Mouse (Mus musculus) embryo, embryonic 11 days (tissue): ENCODE measurements around the gene Soat2.

Experiments
- DNase-seq: peaks from one replicate; pipeline ENCODE4 v3.0.0-alpha.2; 2015

Soat2 gene

GRCm38 (mm10) chr15:102192271-102192812, 42.0 kb downstream of the Soat2 start:
- DNase-seq, result no peak

DNA sequence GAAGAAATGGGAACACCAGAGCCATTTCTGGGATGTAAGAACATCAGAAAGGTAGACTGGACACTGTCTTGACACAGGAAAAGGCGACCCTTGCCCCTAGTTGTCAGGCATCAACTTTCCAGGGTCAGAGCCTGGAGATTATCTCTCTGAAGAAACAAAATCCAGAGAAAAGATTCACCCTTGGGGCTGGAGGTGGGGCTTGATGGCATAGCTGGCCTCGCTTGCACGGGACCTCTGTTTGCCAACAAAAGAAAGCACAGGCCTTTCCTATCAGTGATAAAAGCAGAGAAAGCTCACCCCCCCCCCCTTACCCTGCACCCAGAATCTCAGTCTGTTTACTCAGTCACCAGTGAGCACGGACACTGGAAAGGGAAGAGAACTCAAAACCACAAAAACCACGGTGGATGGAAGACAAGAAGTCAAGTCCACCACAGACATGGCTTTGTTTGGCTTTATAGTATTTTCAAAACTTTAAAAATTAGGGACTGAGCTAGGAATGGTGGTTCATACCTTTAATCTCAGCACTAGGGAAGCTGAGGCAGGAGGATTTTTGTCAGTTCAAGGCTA, 42.6 kb downstream of the Soat2 start:
- DNase-seq, result no peak

DNA sequence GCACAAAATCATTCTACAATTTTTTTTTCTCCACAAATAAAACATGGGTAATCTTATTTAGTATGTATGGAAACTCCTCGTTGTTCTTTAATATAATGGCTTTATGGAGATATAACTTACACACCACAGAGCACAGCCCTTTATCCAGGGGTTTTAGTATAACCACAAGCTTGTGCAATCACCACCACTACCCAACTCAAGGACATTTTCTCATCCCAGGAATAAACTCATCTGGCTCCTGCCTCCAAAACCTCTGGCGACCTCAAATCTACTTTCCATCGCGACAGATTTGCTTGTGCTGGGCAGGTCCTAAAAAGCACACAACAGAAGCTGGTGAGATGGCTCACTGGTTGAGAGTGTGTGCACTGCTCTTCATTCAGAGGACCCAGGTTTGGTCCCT, 43.3 kb downstream of the Soat2 start:
- DNase-seq, result no peak

GRCm38 (mm10) chr15:102194439-102194838, 44.1 kb downstream of the Soat2 start:
- no peak for DNase-seq

DNA sequence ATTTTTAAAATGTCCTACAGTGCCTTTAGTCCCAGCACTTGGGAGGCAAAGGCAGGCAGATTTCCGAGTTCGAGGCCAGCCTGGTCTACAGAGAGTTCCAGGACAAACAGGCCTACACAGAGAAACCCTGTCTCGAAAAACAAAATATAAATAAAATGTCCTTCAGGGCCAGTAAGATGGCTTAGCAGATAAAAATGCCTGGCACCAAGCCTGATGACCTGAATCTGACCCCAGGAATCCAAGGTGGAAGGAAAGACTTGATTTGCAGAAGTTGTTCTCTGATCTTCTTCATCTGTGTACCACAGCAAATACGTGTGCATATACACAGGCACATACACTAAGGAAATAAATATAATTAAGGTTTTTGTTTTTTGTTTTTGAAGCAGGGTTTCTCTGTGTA, 45.0 kb downstream of the Soat2 start:
- no peak for DNase-seq

- DNase-seq, result no peak
These were observed 48.5 kb downstream of the Soat2 start for GRCm38 (mm10) chr15:102198841-102199240.

DNA sequence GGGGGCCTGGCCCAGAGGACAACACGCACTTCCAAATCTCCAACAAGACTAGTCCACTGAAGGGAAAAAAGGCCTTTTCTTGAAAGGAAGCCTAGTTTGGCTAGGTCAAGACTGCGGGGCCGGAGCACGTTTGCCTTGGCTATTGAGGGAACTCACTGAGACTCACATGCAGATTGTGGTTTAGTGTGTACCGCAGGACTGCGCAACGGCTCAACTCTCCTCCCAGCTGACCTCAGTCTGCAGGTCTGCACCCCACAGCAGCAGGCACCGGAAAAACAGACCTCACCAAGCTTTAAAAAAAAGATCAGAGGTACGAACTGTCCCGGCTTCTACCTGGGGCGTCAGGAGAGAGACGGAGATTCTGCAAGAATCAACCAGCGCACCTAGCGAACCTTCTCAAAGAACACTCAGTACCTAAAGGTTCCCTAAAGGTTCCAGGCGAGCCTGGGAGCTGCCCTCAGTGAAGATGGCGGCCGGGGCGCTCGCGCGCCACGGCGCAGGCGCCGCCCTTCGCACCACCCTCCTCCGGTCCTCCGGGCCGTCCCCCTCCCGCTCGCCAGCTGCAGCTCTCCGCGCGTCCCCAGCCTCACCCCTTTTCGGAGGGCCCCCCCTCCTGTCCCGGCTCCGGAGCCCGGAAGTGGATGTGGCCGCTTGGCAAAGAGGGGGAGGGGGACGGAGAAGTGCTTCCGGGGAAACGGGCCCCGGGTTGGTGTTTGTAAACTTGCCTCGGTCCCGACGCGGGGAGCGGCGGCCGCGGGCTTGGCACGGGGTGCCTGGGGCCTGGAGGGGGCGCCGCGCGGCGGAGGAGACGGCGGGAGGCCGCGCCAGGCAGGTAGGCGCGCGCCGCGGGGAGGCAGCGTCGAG, 52.9 kb downstream of the Soat2 start, which contains the start of gene Zfp740:
TSS of gene Zfp740 (plus strand) at position 279 of the 864 bp plus-strand sequence.
- DNase-seq, result peak; percentile 98

GRCm38 (mm10) chr15:102203835-102204381, 53.6 kb downstream of the Soat2 start:
- peak; percentile 86 for DNase-seq

DNA sequence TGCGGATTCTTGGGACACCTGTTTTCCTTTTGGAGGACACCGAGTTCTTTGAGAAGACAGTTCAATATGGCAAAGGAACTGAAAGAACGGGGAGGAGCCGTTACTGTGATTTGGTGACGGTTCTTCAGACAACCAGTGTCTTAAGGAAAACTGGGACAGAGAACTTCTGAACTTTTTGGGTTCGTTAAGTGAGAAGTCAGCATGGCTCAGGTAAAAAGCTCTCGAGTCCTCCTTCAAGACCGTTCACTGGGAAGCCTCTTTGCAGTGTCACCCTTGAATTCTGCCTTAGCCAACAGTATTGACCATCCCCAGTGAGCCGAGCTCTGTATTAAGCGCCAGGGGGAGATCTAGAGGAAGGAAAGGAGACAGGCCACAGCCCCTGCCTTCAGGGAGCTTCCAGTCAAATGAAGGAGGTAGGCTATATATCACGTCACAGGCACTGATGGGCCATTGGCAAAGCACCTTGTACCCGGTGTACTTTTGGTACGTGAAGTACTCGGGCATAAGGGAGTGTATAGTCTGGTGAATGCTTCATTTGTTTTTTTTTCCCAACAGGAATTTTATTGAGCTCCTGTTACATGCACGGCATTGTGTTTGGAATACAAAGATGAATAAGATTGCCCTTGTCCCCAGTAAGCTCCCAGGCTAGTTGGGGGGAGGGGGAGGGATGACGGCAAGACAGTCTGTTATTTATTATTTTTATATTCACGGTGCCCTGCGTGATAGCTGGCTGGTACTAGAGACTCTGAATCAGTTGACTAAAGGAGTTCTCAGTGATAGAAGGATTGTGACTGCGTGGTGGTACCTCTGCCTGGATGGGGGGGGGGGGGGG, 54.6 kb downstream of the Soat2 start, which contains the start of gene Csad:
TSS of gene Csad (minus strand) at position 51 of the 832 bp plus-strand sequence.
- peak; percentile 9 for DNase-seq

DNA sequence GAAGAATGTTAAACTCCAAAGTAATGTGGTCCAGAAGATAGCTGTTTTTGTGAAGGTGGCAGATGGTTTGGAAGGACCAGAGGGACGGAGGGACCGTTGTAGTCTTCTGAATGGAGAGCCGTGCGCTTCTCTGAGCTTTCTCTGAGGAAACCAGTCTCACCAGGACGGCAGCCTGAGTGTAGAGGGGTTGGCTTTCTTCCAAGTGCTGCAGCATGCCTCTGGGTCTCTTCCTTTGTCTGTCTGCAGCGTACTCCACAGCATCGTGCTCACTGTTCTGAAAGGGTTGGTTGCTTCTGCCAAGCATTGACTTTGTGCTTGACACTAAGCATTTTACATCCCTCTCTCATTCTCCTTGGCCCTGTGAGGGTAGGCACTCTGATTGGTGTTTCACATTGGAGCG, 55.5 kb downstream of the Soat2 start:
- no peak for DNase-seq

- no peak for DNase-seq
These were observed 57.0 kb downstream of the Soat2 start for GRCm38 (mm10) chr15:102207351-102207750.

DNA sequence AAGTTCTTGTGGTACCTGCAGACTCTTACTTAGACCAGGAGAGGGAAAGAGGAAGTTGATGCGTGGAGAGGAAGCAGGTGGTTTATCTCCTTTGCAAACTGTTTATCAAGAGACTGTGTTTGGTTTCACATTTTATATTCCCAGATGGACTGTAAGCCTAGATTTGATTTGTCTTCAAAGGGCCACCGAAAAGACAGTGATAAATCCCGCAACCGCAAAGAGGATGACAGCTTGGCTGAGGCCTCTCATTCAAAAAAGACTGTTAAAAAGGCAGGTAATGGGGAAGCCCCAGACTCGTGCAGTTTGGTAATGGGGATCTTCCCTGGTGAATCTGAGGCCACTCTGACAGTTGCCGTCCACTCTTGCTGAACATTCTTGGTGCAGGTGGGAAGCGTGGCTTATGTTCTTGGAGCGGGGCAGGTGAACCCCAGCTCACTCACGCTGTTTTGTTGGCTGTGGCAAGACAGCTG, 57.8 kb downstream of the Soat2 start:
- no peak for DNase-seq

DNA sequence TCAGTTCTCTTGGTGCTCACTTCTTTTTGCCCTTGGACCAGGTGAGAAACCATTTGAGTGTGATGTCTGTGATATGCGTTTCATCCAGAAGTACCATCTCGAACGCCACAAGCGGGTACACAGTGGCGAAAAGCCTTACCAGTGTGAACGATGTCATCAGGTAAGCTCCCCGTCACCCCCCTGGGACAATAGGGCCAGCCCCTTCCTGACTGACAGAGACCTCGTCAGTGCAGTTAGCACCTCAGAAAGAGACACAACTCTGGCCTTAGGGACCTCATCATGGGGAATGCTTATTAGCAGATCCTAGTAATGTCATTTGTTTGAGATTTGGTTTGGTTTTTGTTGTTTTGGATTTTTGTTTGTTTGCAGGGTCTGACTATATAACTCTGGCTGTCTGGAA, 58.8 kb downstream of the Soat2 start:
- DNase-seq, result no peak

DNA sequence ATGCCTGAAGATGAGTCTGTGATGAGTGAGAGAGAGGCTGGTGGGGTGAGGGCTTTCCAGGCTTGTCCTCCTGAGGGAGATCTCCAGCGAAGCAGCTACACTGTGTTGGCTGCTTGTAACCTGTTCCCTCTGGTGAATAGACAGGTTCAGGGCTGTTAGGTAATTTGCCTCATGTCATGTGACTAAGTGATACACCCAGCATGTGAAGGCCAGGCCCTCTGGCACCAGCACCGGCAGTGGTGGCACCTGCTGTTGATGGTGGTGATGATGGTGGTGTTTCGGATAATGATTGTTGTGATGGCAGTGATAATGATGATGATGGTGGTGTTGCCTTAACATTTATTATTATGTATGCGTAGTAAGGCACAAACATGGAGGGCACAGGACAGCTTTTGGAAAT, 60.5 kb downstream of the Soat2 start:
- no peak for DNase-seq

DNA sequence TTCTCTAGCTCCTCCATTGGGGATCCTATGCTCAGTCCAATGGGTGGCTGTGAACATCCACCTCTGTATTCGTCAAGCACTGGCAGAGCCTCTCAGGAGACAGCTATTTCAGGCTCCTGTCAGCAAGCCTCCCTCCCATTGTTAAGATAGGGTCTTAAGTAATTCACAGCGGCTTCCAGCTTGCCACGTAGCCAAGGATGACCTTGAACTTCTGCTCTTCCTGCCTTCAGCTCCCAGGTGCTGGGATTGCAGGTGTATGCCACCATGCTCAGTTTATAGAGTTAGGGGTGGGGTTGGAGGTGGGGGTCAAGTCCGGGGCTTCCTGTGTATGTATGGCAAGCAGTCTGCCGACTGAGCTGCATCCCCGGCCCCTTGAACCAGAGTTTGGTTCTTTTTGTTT, 61.6 kb downstream of the Soat2 start:
- DNase-seq, result no peak
